Mouse (Mus musculus) induced T-regulatory cell, adult 2 months (primary cell): Measurements from ENCODE around the gene Rbm3.

Experiments
- DNase-seq: peaks from one replicate; pipeline ENCODE4 v3.0.0-alpha.2; 2012; ENCODE audit warnings: low read depth

Gene Rbm3

GRCm38 (mm10) chrX:8145153-8145991 is at the start of gene Rbm3:
Gene Rbm3 (minus strand): TSS chrX:8145880.
- DNase-seq: peak; percentile 93

GRCm38 (mm10) chrX:8193419-8193723 is 47.7 kb upstream of the Rbm3 start, which contains the start of gene Ebp:
Gene Ebp (minus strand): TSS chrX:8193512.
- peak; percentile 49 for DNase-seq

- peak; percentile 87 for DNase-seq
Measured at GRCm38 (mm10) chrX:8192640-8193418, 47.1 kb upstream of the Rbm3 start.

- DNase-seq: peak; percentile 26
Measured at GRCm38 (mm10) chrX:8192126-8192639, 46.5 kb upstream of the Rbm3 start.

GRCm38 (mm10) chrX:8182871-8183540 is 37.3 kb upstream of the Rbm3 start:
- no peak for DNase-seq

- DNase-seq: no peak
Measured at GRCm38 (mm10) chrX:8179646-8180045, 34.0 kb upstream of the Rbm3 start.

GRCm38 (mm10) chrX:8178871-8179270 is 33.2 kb upstream of the Rbm3 start:
- no peak for DNase-seq

GRCm38 (mm10) chrX:8175504-8176385 is 30.1 kb upstream of the Rbm3 start, which contains the start of gene Tbc1d25:
Gene Tbc1d25 (minus strand): TSS chrX:8176181.
- DNase-seq: peak; percentile 94

GRCm38 (mm10) chrX:8175169-8175503 is 29.5 kb upstream of the Rbm3 start:
- no peak for DNase-seq

- no peak for DNase-seq
Measured at GRCm38 (mm10) chrX:8167716-8168647, 22.3 kb upstream of the Rbm3 start.

- DNase-seq: no peak
Measured at GRCm38 (mm10) chrX:8164471-8164870, 18.8 kb upstream of the Rbm3 start.

GRCm38 (mm10) chrX:8163076-8163475 is 17.4 kb upstream of the Rbm3 start:
- no peak for DNase-seq

- no peak for DNase-seq
Measured at GRCm38 (mm10) chrX:8143750-8144149, 1.9 kb downstream of the Rbm3 start.

- no peak for DNase-seq
Measured at GRCm38 (mm10) chrX:8142948-8143347, 2.7 kb downstream of the Rbm3 start.

- no peak for DNase-seq
Measured at GRCm38 (mm10) chrX:8141058-8141457, 4.6 kb downstream of the Rbm3 start.

GRCm38 (mm10) chrX:8140446-8140845 is 5.2 kb downstream of the Rbm3 start:
- no peak for DNase-seq

GRCm38 (mm10) chrX:8139480-8139879 is 6.2 kb downstream of the Rbm3 start:
- DNase-seq: no peak

- DNase-seq: no peak
Measured at GRCm38 (mm10) chrX:8135886-8136285, 9.8 kb downstream of the Rbm3 start.

- DNase-seq: peak; percentile 94
Measured at GRCm38 (mm10) chrX:8132017-8132976, 13.4 kb downstream of the Rbm3 start, which contains the start of gene Wdr13. Gene Wdr13 (minus strand): TSS chrX:8132892.
